28 mouse cellular contexts compared by ENCODE assay signal in the genomic region with DNA sequence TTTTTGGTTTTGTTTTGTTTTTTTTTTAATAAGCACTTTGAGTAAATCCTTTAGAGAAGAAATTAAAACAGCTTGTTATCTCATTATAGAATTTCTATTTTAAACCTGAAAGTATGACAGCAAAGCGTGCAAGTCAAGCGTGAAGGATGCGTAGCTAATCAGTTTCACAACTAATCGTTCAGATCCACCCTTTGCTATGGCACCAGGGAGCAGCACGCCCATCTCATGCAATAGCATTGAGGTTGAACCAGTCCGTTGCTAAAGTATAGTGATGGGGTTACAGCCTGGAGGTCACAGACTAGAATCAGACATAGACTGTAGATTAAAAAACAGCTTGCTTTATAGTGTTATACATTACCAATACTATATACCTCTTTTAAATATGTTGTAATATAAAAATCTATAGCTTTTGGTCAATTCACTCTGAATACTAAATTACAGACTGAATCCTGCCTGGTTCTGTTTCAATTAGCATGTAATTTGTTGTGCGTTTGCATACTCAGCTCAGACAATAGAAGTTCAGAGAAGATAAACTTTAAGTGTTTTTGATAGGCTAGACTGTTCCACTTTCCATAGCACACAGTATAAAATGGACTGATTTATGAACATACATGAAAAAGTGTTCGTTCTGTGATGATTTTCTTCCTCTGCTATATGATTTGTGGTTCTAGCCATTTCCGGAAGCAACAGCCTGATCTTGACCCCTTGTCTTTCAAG.
A peak's percentile ranks its signal among the peaks of the same experiment; 100 is the strongest.
DNase-seq lines count a peak whose midpoint lies in the region; ATAC-seq lines count a peak whose summit lies in the region.
"Had no signal": no experiment of that assay in that cellular context is flagged by ENCODE, and none has a peak within 500 bp of the region (broad histone marks: within the 10 kb centered on the region; RNA-seq: fewer than 3 reads in every experiment).

No protein-coding gene starts in this region.

- H3K4me1 ChIP-seq in hindbrain, embryonic 11.5 days (replicated peaks; ENCODE audit: control insufficient read depth, insufficient read depth, low read length) = no peaks in the 10 kb centered on the region
- H3K4me1 ChIP-seq in hindbrain, embryonic 13.5 days (replicated peaks) = peaks cover 6% of the 10 kb centered on the region
- H3K4me1 ChIP-seq in neural tube, embryonic 12.5 days = no peaks in the 10 kb centered on the region
- H3K4me1 ChIP-seq in neural tube, embryonic 15.5 days = no peaks in the 10 kb centered on the region
- H3K4me1 ChIP-seq in midbrain, embryonic 12.5 days = 0 out of 2 replicates have a peak, but pooled peaks cover 7% of the 10 kb centered on the region
- H3K4me1 ChIP-seq: liver, embryonic 12.5 days; stomach, embryonic 15.5 days had no signal

- no peak overlapping the region for H3K4me2 ChIP-seq in hindbrain, embryonic 11.5 days (replicated peaks; ENCODE audit: low read depth, low read length)
- no peak overlapping the region for H3K4me2 ChIP-seq in hindbrain, embryonic 13.5 days
- no peak overlapping the region for H3K4me2 ChIP-seq in neural tube, embryonic 12.5 days (replicated peaks)
- H3K4me2 ChIP-seq in neural tube, embryonic 15.5 days = no peak overlapping the region
- no peak overlapping the region for H3K4me2 ChIP-seq in midbrain, embryonic 12.5 days (replicated peaks)
- H3K4me2 ChIP-seq: heart, embryonic 11.5 days; liver, embryonic 12.5 days; neural tube, embryonic 13.5 days; stomach, embryonic 15.5 days had no signal

- H3K27ac ChIP-seq in hindbrain, embryonic 11.5 days (ENCODE audit: low read depth, low read length) = no peak overlapping the region
- H3K27ac ChIP-seq in hindbrain, embryonic 13.5 days = no peak overlapping the region
- H3K27ac ChIP-seq in neural tube, embryonic 12.5 days = no peak overlapping the region
- no peak overlapping the region for H3K27ac ChIP-seq in neural tube, embryonic 15.5 days (replicated peaks)
- H3K27ac ChIP-seq in midbrain, embryonic 12.5 days (replicated peaks) = no peak overlapping the region
- H3K27ac ChIP-seq: gastrocnemius, adult 2 months; kidney, postnatal 0 days; liver, embryonic 12.5 days; neural tube, embryonic 13.5 days; stomach, embryonic 15.5 days had no signal

- DNase-seq in hindbrain, embryonic 11.5 days (ENCODE audit: low spot score) = peak; percentile 59
- DNase-seq in cerebellum, adult 9-10 months = no peak
- no peak for DNase-seq in left cerebral cortex, adult 18-20 months (ENCODE audit: low spot score in 2 of 2)
- DNase-seq: adrenal gland, postnatal 14 days; cerebellum, adult 18-20 months; cerebellum, postnatal 14 days; gastrocnemius, adult 2 months; gastrocnemius, postnatal 36 days; heart, adult 18-20 months; heart, postnatal 36 days; kidney, adult 8-10 months; kidney, postnatal 4 days; left cerebral cortex, postnatal 4 days; liver, postnatal 0 days; lung, postnatal 36 days; right cerebral cortex, postnatal 25 days had no signal

- no peak overlapping the region for H3K9ac ChIP-seq in hindbrain, embryonic 11.5 days (ENCODE audit: low read depth, low read length)
- no peak overlapping the region for H3K9ac ChIP-seq in hindbrain, embryonic 13.5 days
- no peak overlapping the region for H3K9ac ChIP-seq in neural tube, embryonic 12.5 days
- H3K9ac ChIP-seq in neural tube, embryonic 15.5 days (replicated peaks) = no peak overlapping the region
- H3K9ac ChIP-seq in midbrain, embryonic 12.5 days (replicated peaks) = no peak overlapping the region
- H3K9ac ChIP-seq: liver, embryonic 12.5 days; liver, postnatal 0 days; neural tube, embryonic 13.5 days; stomach, embryonic 15.5 days had no signal

- no peaks in the 10 kb centered on the region for H3K36me3 ChIP-seq in hindbrain, embryonic 11.5 days (ENCODE audit: control insufficient read depth, insufficient read depth, low read length)
- no peaks in the 10 kb centered on the region for H3K36me3 ChIP-seq in hindbrain, embryonic 13.5 days
- no peaks in the 10 kb centered on the region for H3K36me3 ChIP-seq in neural tube, embryonic 12.5 days
- H3K36me3 ChIP-seq in neural tube, embryonic 15.5 days = no peaks in the 10 kb centered on the region
- no peaks in the 10 kb centered on the region for H3K36me3 ChIP-seq in midbrain, embryonic 12.5 days
- H3K36me3 ChIP-seq: liver, embryonic 12.5 days; neural tube, embryonic 13.5 days; stomach, embryonic 15.5 days had no signal

- H3K9me3 ChIP-seq in hindbrain, embryonic 11.5 days (ENCODE audit: control insufficient read depth, low read length) = no peaks in the 10 kb centered on the region
- H3K9me3 ChIP-seq in hindbrain, embryonic 13.5 days = no peaks in the 10 kb centered on the region
- no peaks in the 10 kb centered on the region for H3K9me3 ChIP-seq in neural tube, embryonic 12.5 days
- no peaks in the 10 kb centered on the region for H3K9me3 ChIP-seq in neural tube, embryonic 15.5 days (replicated peaks)
- H3K9me3 ChIP-seq in midbrain, embryonic 12.5 days = no peaks in the 10 kb centered on the region
- H3K9me3 ChIP-seq: liver, embryonic 12.5 days; neural tube, embryonic 13.5 days; stomach, embryonic 15.5 days had no signal

- 44% methylated on average over 9 of the region's 9 CpGs for whole genome bisulfite sequencing in hindbrain, embryonic 11.5 days
- 40% methylated on average over 9 of the region's 9 CpGs for WGBS in hindbrain, embryonic 13.5 days
- WGBS in neural tube, embryonic 12.5 days = 37% methylated on average over 9 of the region's 9 CpGs
- WGBS in neural tube, embryonic 15.5 days = 25% methylated on average over 9 of the region's 9 CpGs
- 46% methylated on average over 9 of the region's 9 CpGs for WGBS in midbrain, embryonic 12.5 days

- ATAC-seq in hindbrain, embryonic 11.5 days (ENCODE audit: low FRiP score) = peak; percentile 86
- ATAC-seq in hindbrain, embryonic 13.5 days (ENCODE audit: low FRiP score) = no peak
- peak; percentile 78 for ATAC-seq in neural tube, embryonic 12.5 days (ENCODE audit: low FRiP score, low read depth)
- no peak for ATAC-seq in neural tube, embryonic 15.5 days (ENCODE audit: low FRiP score)
- ATAC-seq in midbrain, embryonic 12.5 days (ENCODE audit: low FRiP score, low read depth) = peak; percentile 91
- ATAC-seq: CD4-positive, CD25-positive, alpha-beta regulatory T cell, adult 4 months; forebrain, embryonic 16.5 days; intestine, embryonic 16.5 days; liver, embryonic 12.5 days; liver, postnatal 0 days had no signal

- H3K27me3 ChIP-seq in hindbrain, embryonic 11.5 days (ENCODE audit: control insufficient read depth, insufficient read depth, low read length) = no peaks in the 10 kb centered on the region
- no peaks in the 10 kb centered on the region for H3K27me3 ChIP-seq in hindbrain, embryonic 13.5 days
- no peaks in the 10 kb centered on the region for H3K27me3 ChIP-seq in neural tube, embryonic 12.5 days (replicated peaks)
- no peaks in the 10 kb centered on the region for H3K27me3 ChIP-seq in neural tube, embryonic 15.5 days (replicated peaks)
- no peaks in the 10 kb centered on the region; the same call in 1 of the 2 replicates for H3K27me3 ChIP-seq in midbrain, embryonic 12.5 days
- H3K27me3 ChIP-seq: liver, embryonic 12.5 days; neural tube, embryonic 13.5 days; stomach, embryonic 15.5 days had no signal

- no peak overlapping the region for H3K4me3 ChIP-seq in hindbrain, embryonic 11.5 days (ENCODE audit: low read depth, low read length)
- H3K4me3 ChIP-seq in hindbrain, embryonic 13.5 days = no peak overlapping the region
- H3K4me3 ChIP-seq in neural tube, embryonic 12.5 days = no peak overlapping the region
- H3K4me3 ChIP-seq in neural tube, embryonic 15.5 days (replicated peaks) = no peak overlapping the region
- no peak overlapping the region for H3K4me3 ChIP-seq in midbrain, embryonic 12.5 days
- H3K4me3 ChIP-seq: gastrocnemius, adult 2 months; liver, embryonic 12.5 days; neural tube, embryonic 13.5 days; stomach, embryonic 15.5 days had no signal

Comparison
In these comparisons a context has a peak if more than half of its experiments do, and no peak if none do; other contexts are left out.
1. ATAC-seq: peak in hindbrain, embryonic 11.5 days (single experiment), neural tube, embryonic 12.5 days (single experiment) and midbrain, embryonic 12.5 days (single experiment); none in hindbrain, embryonic 13.5 days (single experiment) and neural tube, embryonic 15.5 days (single experiment).